Mouse (Mus musculus): ENCODE results near the gene Selenos. TPM values are rescaled to one million over a fixed set of nuclear protein-coding genes. Genes with fewer than 3 reads are reported as not detected.

The Selenos gene
- polyA plus RNA-seq, 1 experiment from 2014 or later, result 94.7 TPM

- Histone ChIP-seq H3K4me1 (peaks cover 22% of the 10 kb centered on the region), H3K27me3 (no peaks in the 10 kb centered on the region), H3K27ac (peak within 1 kb of the TSS; percentile 93), H3K4me2 (replicated peaks) (peak within 1 kb of the TSS; percentile 84), H3K36me3 (peaks cover 1% of the 10 kb centered on the region), H3K9ac (peak within 1 kb of the TSS; percentile 97), H3K9me3 (no peaks in the 10 kb centered on the region), H3K4me3 (peak within 1 kb of the TSS; percentile 97)
- ATAC-seq (ENCODE audit: insufficient number of reproducible peaks, insufficient read depth, low FRiP score, low TSS enrichment), result peak; percentile 69
- under 1% methylated on average over 96 of the region's 123 CpGs for WGBS
These were observed 29.8 kb downstream of the Selenos start, which contains the start of gene Chsy1 for GRCm38 (mm10) chr7:66108961-66109854. Chsy1 (plus strand) TSS chr7:66109515.

DNA sequence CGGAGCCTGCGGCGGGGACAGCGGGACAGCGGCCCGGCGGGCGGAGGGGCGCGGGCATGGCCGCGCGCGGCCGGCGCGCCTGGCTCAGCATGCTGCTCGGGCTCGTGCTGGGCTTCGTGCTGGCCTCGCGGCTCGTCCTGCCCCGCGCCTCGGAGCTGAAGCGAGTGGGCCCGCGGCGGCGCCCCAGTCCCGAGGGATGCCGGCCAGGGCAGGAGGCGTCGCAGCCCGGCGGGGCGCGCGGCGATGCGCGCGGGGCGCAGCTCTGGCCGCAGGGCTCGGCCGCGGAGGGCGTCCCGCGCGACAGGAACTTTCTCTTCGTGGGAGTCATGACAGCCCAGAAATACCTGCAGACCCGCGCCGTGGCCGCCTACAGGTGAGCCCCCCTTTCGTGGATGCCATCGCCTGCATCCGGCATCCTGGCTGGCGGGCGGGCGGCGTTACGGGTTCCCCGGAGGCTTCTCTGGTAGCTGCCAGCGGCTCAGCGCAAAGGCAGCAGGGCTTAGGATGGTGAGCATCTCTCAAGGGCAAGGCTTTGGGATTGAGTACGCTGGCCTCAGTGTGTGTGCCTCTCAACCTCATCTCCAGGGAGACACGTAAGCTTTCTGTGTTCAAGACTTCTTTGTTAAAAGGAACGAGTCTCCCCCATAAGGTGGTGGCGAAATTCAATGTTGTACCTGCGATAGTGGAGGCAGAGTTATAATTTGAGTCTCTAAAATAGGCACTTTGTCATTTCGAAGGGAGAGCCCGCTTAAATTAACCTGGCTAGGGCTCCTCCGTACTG is 30.6 kb downstream of the Selenos start:
- Histone ChIP-seq H3K36me3 (peaks cover 4% of the 10 kb centered on the region), H3K4me2 (replicated peaks) (peak overlapping the region; percentile 69), H3K27ac (peak overlapping the region; percentile 93), H3K9ac (peak overlapping the region; percentile 97), H3K9me3 (no peaks in the 10 kb centered on the region), H3K4me1 (peaks cover 22% of the 10 kb centered on the region), H3K27me3 (no peaks in the 10 kb centered on the region), H3K4me3 (peak overlapping the region; percentile 97)
- ATAC-seq (ENCODE audit: insufficient number of reproducible peaks, insufficient read depth, low FRiP score, low TSS enrichment), result peak; percentile 13; the same call in 1 of the 2 replicates
- WGBS, result under 1% methylated on average over 49 of the region's 77 CpGs

- no peak for ATAC-seq (ENCODE audit: insufficient number of reproducible peaks, insufficient read depth, low FRiP score, low TSS enrichment)
- Histone ChIP-seq H3K27me3 (no peaks in the 10 kb centered on the region), H3K4me1 (peaks cover 19% of the 10 kb centered on the region), H3K9me3 (no peaks in the 10 kb centered on the region), H3K36me3 (peaks cover 4% of the 10 kb centered on the region), H3K27ac (peak overlapping the region; percentile 93), H3K9ac (peak overlapping the region; percentile 97), H3K4me2 (replicated peaks) (peak overlapping the region; percentile 69), H3K4me3 (peak overlapping the region; percentile 97)
- WGBS, result 1% methylated on average over 10 of the region's 10 CpGs
These were observed 31.2 kb downstream of the Selenos start for GRCm38 (mm10) chr7:66110636-66111112.

DNA sequence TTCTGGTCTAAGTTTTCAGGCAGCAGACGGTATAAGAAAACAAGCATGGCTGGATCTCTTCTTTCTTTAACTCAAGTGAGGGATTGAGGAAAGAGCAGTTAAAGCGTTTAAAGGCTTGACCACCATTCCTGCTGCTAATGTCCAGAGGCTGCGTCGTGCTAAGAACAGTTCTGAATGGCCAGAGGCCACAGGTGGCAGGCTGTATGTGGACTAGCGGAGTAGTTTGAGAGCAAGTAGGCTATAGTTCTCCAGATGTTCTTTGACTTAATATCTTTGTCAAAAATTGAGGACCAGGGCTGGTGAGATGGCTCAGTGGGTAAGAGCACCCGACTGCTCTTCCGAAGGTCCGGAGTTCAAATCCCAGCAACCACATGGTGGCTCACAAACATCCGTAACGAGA is 31.8 kb downstream of the Selenos start:
- ATAC-seq (ENCODE audit: insufficient number of reproducible peaks, insufficient read depth, low FRiP score, low TSS enrichment), result no peak
- H3K9ac ChIP-seq, result peak overlapping the region; percentile 97

GRCm38 (mm10) chr7:66113561-66113960 is 34.1 kb downstream of the Selenos start:
- Histone ChIP-seq H3K36me3 (peaks cover 4% of the 10 kb centered on the region), H3K27me3 (no peaks in the 10 kb centered on the region), H3K9me3 (no peaks in the 10 kb centered on the region), H3K4me3 (no peak overlapping the region), H3K27ac (no peak overlapping the region), H3K9ac (no peak overlapping the region), H3K4me2 (replicated peaks) (no peak overlapping the region), H3K4me1 (peaks cover 21% of the 10 kb centered on the region)
- WGBS, result 87% methylated on average over 3 of the region's 3 CpGs
- no peak for ATAC-seq (ENCODE audit: insufficient number of reproducible peaks, insufficient read depth, low FRiP score, low TSS enrichment)

More for the DNA sequence above, 31.8 kb downstream of the Selenos start:
- no peaks in the 10 kb centered on the region for H3K9me3 ChIP-seq
- H3K27ac ChIP-seq, result peak overlapping the region; percentile 93
- H3K36me3 ChIP-seq, result peaks cover 4% of the 10 kb centered on the region
- peaks cover 15% of the 10 kb centered on the region for H3K4me1 ChIP-seq
- peak overlapping the region; percentile 69 for H3K4me2 ChIP-seq (replicated peaks)
- no peaks in the 10 kb centered on the region for H3K27me3 ChIP-seq
- 51% methylated on average over 10 of the region's 10 CpGs for WGBS
- H3K4me3 ChIP-seq, result peak overlapping the region; percentile 97

GRCm38 (mm10) chr7:66115821-66116343 is 36.4 kb downstream of the Selenos start:
- H3K4me1 ChIP-seq, result peaks cover 38% of the 10 kb centered on the region
- H3K27ac ChIP-seq, result no peak overlapping the region
- H3K27me3 ChIP-seq, result no peaks in the 10 kb centered on the region
- H3K36me3 ChIP-seq, result peaks cover 4% of the 10 kb centered on the region
- no peak for ATAC-seq (ENCODE audit: insufficient number of reproducible peaks, insufficient read depth, low FRiP score, low TSS enrichment)
- 82% methylated on average over 11 of the region's 11 CpGs for WGBS
- H3K4me3 ChIP-seq, result no peak overlapping the region
- H3K9me3 ChIP-seq, result no peaks in the 10 kb centered on the region
- H3K9ac ChIP-seq, result no peak overlapping the region
- no peak overlapping the region for H3K4me2 ChIP-seq (replicated peaks)

DNA sequence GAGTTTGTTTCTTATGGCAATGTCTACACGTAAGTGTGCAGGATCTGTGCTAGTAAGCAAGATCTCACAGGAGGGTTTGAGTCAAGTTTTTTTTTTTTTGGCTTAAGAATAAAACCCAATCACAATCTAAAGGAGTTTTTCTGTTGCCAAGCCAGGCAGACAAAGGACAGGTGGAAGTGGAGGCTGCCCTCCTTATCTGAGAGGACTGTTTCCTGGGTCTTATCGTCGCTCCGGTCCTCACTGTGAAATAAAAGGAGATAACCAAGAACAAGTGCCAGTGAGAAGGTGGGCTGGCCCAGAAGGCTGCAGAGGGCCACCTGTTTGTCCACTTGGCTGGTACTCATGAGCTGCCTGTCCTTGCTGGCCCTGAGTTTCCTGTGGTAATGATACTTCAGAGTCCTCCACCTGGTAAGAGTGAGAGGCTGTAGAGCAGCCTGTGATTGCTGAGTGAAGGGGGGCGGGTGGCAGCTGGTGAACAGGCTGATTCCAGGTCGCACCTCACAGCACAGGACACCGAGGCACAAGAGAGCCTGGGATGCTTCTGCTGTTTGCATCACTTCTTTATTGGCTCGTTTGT is 37.5 kb downstream of the Selenos start:
- no peak for ATAC-seq (ENCODE audit: insufficient number of reproducible peaks, insufficient read depth, low FRiP score, low TSS enrichment)
- WGBS, result 88% methylated on average over 8 of the region's 8 CpGs
- Histone ChIP-seq H3K4me2 (replicated peaks) (no peak overlapping the region), H3K4me3 (no peak overlapping the region), H3K27me3 (no peaks in the 10 kb centered on the region), H3K4me1 (peaks cover 42% of the 10 kb centered on the region), H3K27ac (no peak overlapping the region), H3K9me3 (no peaks in the 10 kb centered on the region), H3K36me3 (peaks cover 4% of the 10 kb centered on the region), H3K9ac (no peak overlapping the region)

GRCm38 (mm10) chr7:66118046-66118445 is 38.6 kb downstream of the Selenos start:
- no peaks in the 10 kb centered on the region for H3K27me3 ChIP-seq
- no peak overlapping the region for H3K9ac ChIP-seq
- no peak for ATAC-seq (ENCODE audit: insufficient number of reproducible peaks, insufficient read depth, low FRiP score, low TSS enrichment)
- no peak overlapping the region for H3K27ac ChIP-seq
- H3K9me3 ChIP-seq, result no peaks in the 10 kb centered on the region
- peaks cover 4% of the 10 kb centered on the region for H3K36me3 ChIP-seq
- H3K4me2 ChIP-seq (replicated peaks), result no peak overlapping the region
- H3K4me1 ChIP-seq, result peaks cover 38% of the 10 kb centered on the region
- 82% methylated on average over 3 of the region's 3 CpGs for WGBS
- H3K4me3 ChIP-seq, result no peak overlapping the region

- H3K9ac ChIP-seq, result no peak overlapping the region
- H3K9me3 ChIP-seq, result no peaks in the 10 kb centered on the region
- peaks cover 4% of the 10 kb centered on the region for H3K36me3 ChIP-seq
- no peak overlapping the region for H3K4me2 ChIP-seq (replicated peaks)
- no peak overlapping the region for H3K27ac ChIP-seq
- ATAC-seq (ENCODE audit: insufficient number of reproducible peaks, insufficient read depth, low FRiP score, low TSS enrichment), result no peak
- peaks cover 38% of the 10 kb centered on the region for H3K4me1 ChIP-seq
- H3K27me3 ChIP-seq, result no peaks in the 10 kb centered on the region
- 65% methylated on average over 7 of the region's 7 CpGs for WGBS
- no peak overlapping the region for H3K4me3 ChIP-seq
These were observed 39.3 kb downstream of the Selenos start for GRCm38 (mm10) chr7:66118796-66119195.

- H3K4me1 ChIP-seq, result peaks cover 42% of the 10 kb centered on the region
- H3K36me3 ChIP-seq, result peaks cover 2% of the 10 kb centered on the region; the same call in 1 of the 2 replicates
- no peaks in the 10 kb centered on the region for H3K9me3 ChIP-seq
- H3K27ac ChIP-seq, result 0 out of 2 replicates have a peak overlapping the region, but pooled peaks have one; percentile 6
- ATAC-seq (ENCODE audit: insufficient number of reproducible peaks, insufficient read depth, low FRiP score, low TSS enrichment), result no peak
- no peak overlapping the region for H3K4me3 ChIP-seq
- H3K4me2 ChIP-seq (replicated peaks), result no peak overlapping the region
- 68% methylated on average over 1 of the region's 1 CpGs for WGBS
- no peaks in the 10 kb centered on the region for H3K27me3 ChIP-seq
- no peak overlapping the region for H3K9ac ChIP-seq
These were observed 40.7 kb downstream of the Selenos start for GRCm38 (mm10) chr7:66120139-66120538.

Measured in embryonic facial prominence, embryonic 12.5 days (tissue).